Mouse (Mus musculus) forebrain, embryonic 14.5 days (tissue): ENCODE measurements at regions not wholly inside any gene's neighbourhood (a gene's known extent, or its start where the extent isn't known, plus 50 kb on each side); places are given as distances from the start of the nearest gene placed in this dataset.

Source experiments
- ATAC-seq: fragments of 200-750 bp; cut with Nextera tagmentation; 2 replicates; pipeline ENCODE4 v1.8.0; 2017; ENCODE audit warnings: mild to moderate bottlenecking, moderate library complexity
- DNase-seq: peaks from one replicate; pipeline ENCODE4 v3.0.0-alpha.2; 2015; ENCODE audit warnings: low spot score
- H3K27ac ChIP-seq: fragments of 300-500 bp; sonication (generic); 2 replicates; pipeline ENCODE4 v1.5.1; 2014; ENCODE audit warnings: low read depth, mild to moderate bottlenecking, control low read depth, low read length, moderate library complexity
- H3K27me3 ChIP-seq: fragments of 300-500 bp; sonication (generic); replicated peaks from 2 replicates; pipeline ENCODE4 v1.6.1; 2014; ENCODE audit warnings: low read length, control low read depth, mixed read lengths; ENCODE audit not compliant: control insufficient read depth, insufficient read depth
- H3K36me3 ChIP-seq: fragments of 300-500 bp; sonication (generic); 2 replicates; pipeline ENCODE4 v1.6.1; 2014; ENCODE audit warnings: low read length, control low read depth; ENCODE audit not compliant: control insufficient read depth, insufficient read depth
- H3K4me1 ChIP-seq: fragments of 300-500 bp; sonication (generic); 2 replicates; pipeline ENCODE4 v1.6.1; 2014; ENCODE audit warnings: antibody characterized with exemption, low read length, control low read depth; ENCODE audit not compliant: control insufficient read depth, insufficient read depth
- H3K4me2 ChIP-seq: fragments of 300-500 bp; sonication (generic); 2 replicates; pipeline ENCODE4 v1.6.1; 2014; ENCODE audit warnings: mild to moderate bottlenecking, control low read depth, low read length
- H3K4me3 ChIP-seq: fragments of 300-500 bp; sonication (generic); 2 replicates; pipeline ENCODE4 v1.5.1; 2014; ENCODE audit warnings: low read depth, low read length, control low read depth
- H3K9ac ChIP-seq: fragments of 300-500 bp; sonication (generic); 2 replicates; pipeline ENCODE4 v1.6.1; 2014; ENCODE audit warnings: mild to moderate bottlenecking, low read length, control low read depth, moderate library complexity
- H3K9me3 ChIP-seq: fragments of 300-500 bp; sonication (generic); replicated peaks from 2 replicates; pipeline ENCODE4 v1.6.1; 2016; ENCODE audit warnings: low read length, control low read depth, mixed read lengths; ENCODE audit not compliant: control insufficient read depth
- WGBS: fragments of 180-500 bp; shearing (Covaris S2); extraction: QIAGEN DNeasy Blood & Tissue Kit; methylation state at CpG from one replicate; pipeline ENCODE4 v1.1.7; 2014; 5-methylcytosine and 5-hydroxymethylcytosine counted together

DNA sequence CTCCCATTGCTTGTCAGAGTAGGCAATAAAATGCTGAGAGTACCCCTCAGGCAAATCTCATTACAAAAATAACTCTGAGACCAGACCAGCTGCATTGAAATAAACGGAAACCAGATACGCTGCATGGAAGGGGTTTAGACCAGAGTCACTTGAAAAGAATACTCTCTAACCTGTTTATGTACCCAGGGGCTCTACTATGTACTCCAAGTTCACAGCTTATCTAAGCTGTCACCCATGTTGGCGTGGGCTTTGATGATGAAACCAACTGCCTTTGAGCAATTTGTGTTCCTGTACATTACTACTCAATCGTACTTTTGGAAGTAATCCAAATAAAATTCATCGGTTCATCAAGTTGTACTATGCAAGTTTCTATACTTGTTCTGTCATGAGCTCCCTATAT is 692.3 kb downstream of the Serpinb8 start:
- Histone ChIP-seq H3K4me1 (no peaks in the 10 kb centered on the region), H3K4me3 (no peak overlapping the region), H3K4me2 (no peak overlapping the region), H3K27ac (no peak overlapping the region), H3K9me3 (no peaks in the 10 kb centered on the region), H3K9ac (no peak overlapping the region), H3K36me3 (no peaks in the 10 kb centered on the region), H3K27me3 (no peaks in the 10 kb centered on the region)
- no peak for ATAC-seq
- DNase-seq: no peak
- 89% methylated on average over 5 of the region's 5 CpGs for WGBS

DNA sequence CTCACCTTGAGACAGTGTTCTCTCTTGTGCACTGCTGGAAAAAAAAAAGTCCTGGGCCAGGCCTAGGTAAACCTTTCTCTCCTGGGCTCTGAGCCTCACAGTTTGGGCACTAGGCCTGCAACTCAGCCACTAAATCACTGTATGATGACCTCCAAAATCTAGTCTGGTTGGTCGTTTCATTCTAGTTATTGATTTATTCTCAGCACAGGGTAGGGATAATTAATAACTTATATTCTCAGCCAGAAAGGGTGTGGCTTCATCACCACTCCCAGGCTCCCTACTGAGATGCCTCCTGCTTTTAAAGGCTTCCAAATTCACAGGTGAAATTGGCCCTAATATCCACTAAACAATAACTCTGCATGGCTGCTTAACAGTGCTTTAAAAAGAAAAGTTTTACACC is 696.8 kb downstream of the Serpinb8 start:
- H3K4me1 ChIP-seq: no peaks in the 10 kb centered on the region
- WGBS: 43% methylated on average over 1 of the region's 1 CpGs
- DNase-seq (no peak), ATAC-seq (no peak)
- no peak overlapping the region for H3K27ac ChIP-seq
- no peaks in the 10 kb centered on the region for H3K9me3 ChIP-seq
- no peaks in the 10 kb centered on the region for H3K27me3 ChIP-seq
- no peak overlapping the region for H3K4me2 ChIP-seq
- H3K36me3 ChIP-seq: no peaks in the 10 kb centered on the region
- no peak overlapping the region for H3K4me3 ChIP-seq
- no peak overlapping the region for H3K9ac ChIP-seq
